Mouse (Mus musculus): Measurements from ENCODE around the gene Tubb1. TPM values are rescaled to one million over a fixed set of nuclear protein-coding genes. Genes with fewer than 3 reads are reported as not detected.

Gene Tubb1
- total and polyA plus RNA-seq, 3 experiments: 0.05 TPM; not detected in 2

GRCm38 (mm10) chr2:174439961-174440360 is 10.5 kb upstream of the Tubb1 start:
- Histone ChIP-seq H3K9me3 (replicated peaks) (no peaks in the 10 kb centered on the region), H3K27me3 (ENCODE audit: insufficient read depth, low read length) (peaks cover 43% of the 10 kb centered on the region), H3K4me1 (ENCODE audit: insufficient read depth, low read depth, low read length) (peaks cover 28% of the 10 kb centered on the region), H3K4me3 (ENCODE audit: low read depth, low read length) (no peak overlapping the region), H3K36me3 (replicated peaks) (peaks cover 28% of the 10 kb centered on the region)
- TF ChIP-seq TAL1 (conservative IDR thresholded peaks at IDR 0.05; ENCODE audit: low read depth, low read length) (no peak), CTCF (IDR thresholded peaks at IDR 0.05; ENCODE audit: low read depth, low read length) (no peak), GATA2 (IDR thresholded peaks at IDR 0.05; ENCODE audit: borderline replicate concordance, low read depth, low read length) (no peak), GATA1 (IDR thresholded peaks at IDR 0.05; ENCODE audit: borderline replicate concordance, low read length) (no peak), POLR2AphosphoS5 (IDR thresholded peaks at IDR 0.05; ENCODE audit: insufficient replicate concordance, low read depth, low read length) (no peak)
- ATAC-seq (ENCODE audit: extremely low read depth, insufficient number of reproducible peaks, low FRiP score, poor library complexity, severe bottlenecking) (no peak), DNase-seq (ENCODE audit: low spot score) (no peak)

GRCm38 (mm10) chr2:174441898-174442297 is 8.6 kb upstream of the Tubb1 start:
- H3K9me3 ChIP-seq (replicated peaks): no peaks in the 10 kb centered on the region

GRCm38 (mm10) chr2:174442460-174442859 is 8.0 kb upstream of the Tubb1 start:
- Histone ChIP-seq H3K27me3 (ENCODE audit: insufficient read depth, low read length) (peaks cover 61% of the 10 kb centered on the region), H3K4me3 (ENCODE audit: low read depth, low read length) (no peak overlapping the region), H3K4me1 (ENCODE audit: insufficient read depth, low read depth, low read length) (peaks cover 19% of the 10 kb centered on the region), H3K36me3 (replicated peaks) (peaks cover 5% of the 10 kb centered on the region), H3K9me3 (replicated peaks) (no peaks in the 10 kb centered on the region)
- DNase-seq (ENCODE audit: low spot score) (no peak), ATAC-seq (ENCODE audit: extremely low read depth, insufficient number of reproducible peaks, low FRiP score, poor library complexity, severe bottlenecking) (no peak)
- no peak for TF ChIP-seq CTCF (IDR thresholded peaks at IDR 0.05; ENCODE audit: low read depth, low read length)
- TF ChIP-seq GATA1 (IDR thresholded peaks at IDR 0.05; ENCODE audit: borderline replicate concordance, low read length): no peak
- no peak for TF ChIP-seq POLR2AphosphoS5 (IDR thresholded peaks at IDR 0.05; ENCODE audit: insufficient replicate concordance, low read depth, low read length)
- no peak for TF ChIP-seq TAL1 (conservative IDR thresholded peaks at IDR 0.05; ENCODE audit: low read depth, low read length)
- no peak for TF ChIP-seq GATA2 (IDR thresholded peaks at IDR 0.05; ENCODE audit: borderline replicate concordance, low read depth, low read length)

More at GRCm38 (mm10) chr2:174441898-174442297, 8.6 kb upstream of the Tubb1 start:
- ATAC-seq (ENCODE audit: extremely low read depth, insufficient number of reproducible peaks, low FRiP score, poor library complexity, severe bottlenecking) (no peak), DNase-seq (ENCODE audit: low spot score) (no peak)
- Histone ChIP-seq H3K4me3 (ENCODE audit: low read depth, low read length) (no peak overlapping the region), H3K36me3 (replicated peaks) (peaks cover 11% of the 10 kb centered on the region), H3K4me1 (ENCODE audit: insufficient read depth, low read depth, low read length) (peaks cover 25% of the 10 kb centered on the region), H3K27me3 (ENCODE audit: insufficient read depth, low read length) (peaks cover 56% of the 10 kb centered on the region)
- TF ChIP-seq GATA2 (IDR thresholded peaks at IDR 0.05; ENCODE audit: borderline replicate concordance, low read depth, low read length) (no peak), TAL1 (conservative IDR thresholded peaks at IDR 0.05; ENCODE audit: low read depth, low read length) (no peak), POLR2AphosphoS5 (IDR thresholded peaks at IDR 0.05; ENCODE audit: insufficient replicate concordance, low read depth, low read length) (no peak), GATA1 (IDR thresholded peaks at IDR 0.05; ENCODE audit: borderline replicate concordance, low read length) (no peak), CTCF (IDR thresholded peaks at IDR 0.05; ENCODE audit: low read depth, low read length) (no peak)

GRCm38 (mm10) chr2:174443046-174443445 is 7.4 kb upstream of the Tubb1 start:
- no peak for ATAC-seq (ENCODE audit: extremely low read depth, insufficient number of reproducible peaks, low FRiP score, poor library complexity, severe bottlenecking)
- TF ChIP-seq GATA1 (IDR thresholded peaks at IDR 0.05; ENCODE audit: borderline replicate concordance, low read length) (no peak), GATA2 (IDR thresholded peaks at IDR 0.05; ENCODE audit: borderline replicate concordance, low read depth, low read length) (no peak), CTCF (IDR thresholded peaks at IDR 0.05; ENCODE audit: low read depth, low read length) (no peak), TAL1 (conservative IDR thresholded peaks at IDR 0.05; ENCODE audit: low read depth, low read length) (no peak)
- peaks cover 14% of the 10 kb centered on the region for H3K4me1 ChIP-seq (ENCODE audit: insufficient read depth, low read depth, low read length)
- DNase-seq (ENCODE audit: low spot score): no peak
- peaks cover under 1% of the 10 kb centered on the region for H3K36me3 ChIP-seq (replicated peaks)
- H3K4me3 ChIP-seq (ENCODE audit: low read depth, low read length): no peak overlapping the region
- H3K9me3 ChIP-seq (replicated peaks): no peaks in the 10 kb centered on the region
- peaks cover 60% of the 10 kb centered on the region for H3K27me3 ChIP-seq (ENCODE audit: insufficient read depth, low read length)

- DNase-seq (ENCODE audit: low spot score) (no peak), ATAC-seq (ENCODE audit: extremely low read depth, insufficient number of reproducible peaks, low FRiP score, poor library complexity, severe bottlenecking) (no peak)
- peaks cover 65% of the 10 kb centered on the region for H3K27me3 ChIP-seq (ENCODE audit: insufficient read depth, low read length)
- TF ChIP-seq CTCF (IDR thresholded peaks at IDR 0.05; ENCODE audit: low read depth, low read length): no peak
- no peak for TF ChIP-seq GATA2 (IDR thresholded peaks at IDR 0.05; ENCODE audit: borderline replicate concordance, low read depth, low read length)
- no peak for TF ChIP-seq GATA1 (IDR thresholded peaks at IDR 0.05; ENCODE audit: borderline replicate concordance, low read length)
- TF ChIP-seq POLR2AphosphoS5 (IDR thresholded peaks at IDR 0.05; ENCODE audit: insufficient replicate concordance, low read depth, low read length): no peak
- TF ChIP-seq TAL1 (conservative IDR thresholded peaks at IDR 0.05; ENCODE audit: low read depth, low read length): no peak
- no peak overlapping the region for H3K4me3 ChIP-seq (ENCODE audit: low read depth, low read length)
- peaks cover 2% of the 10 kb centered on the region; the same call in 1 of the 2 replicates for H3K4me1 ChIP-seq (ENCODE audit: insufficient read depth, low read depth, low read length)
- no peaks in the 10 kb centered on the region for H3K36me3 ChIP-seq (replicated peaks)
- H3K9me3 ChIP-seq (replicated peaks): no peaks in the 10 kb centered on the region
Observed at GRCm38 (mm10) chr2:174444359-174444758, 6.1 kb upstream of the Tubb1 start.

- Histone ChIP-seq H3K4me3 (ENCODE audit: low read depth, low read length) (no peak overlapping the region), H3K36me3 (replicated peaks) (no peaks in the 10 kb centered on the region), H3K9me3 (replicated peaks) (no peaks in the 10 kb centered on the region), H3K27me3 (ENCODE audit: insufficient read depth, low read length) (peaks cover 59% of the 10 kb centered on the region), H3K4me1 (ENCODE audit: insufficient read depth, low read depth, low read length) (peaks cover 2% of the 10 kb centered on the region; the same call in 1 of the 2 replicates)
- ATAC-seq (ENCODE audit: extremely low read depth, insufficient number of reproducible peaks, low FRiP score, poor library complexity, severe bottlenecking): no peak
- DNase-seq (ENCODE audit: low spot score): no peak
- TF ChIP-seq POLR2AphosphoS5 (IDR thresholded peaks at IDR 0.05; ENCODE audit: insufficient replicate concordance, low read depth, low read length) (no peak), CTCF (IDR thresholded peaks at IDR 0.05; ENCODE audit: low read depth, low read length) (no peak), GATA2 (IDR thresholded peaks at IDR 0.05; ENCODE audit: borderline replicate concordance, low read depth, low read length) (no peak), TAL1 (conservative IDR thresholded peaks at IDR 0.05; ENCODE audit: low read depth, low read length) (no peak), GATA1 (IDR thresholded peaks at IDR 0.05; ENCODE audit: borderline replicate concordance, low read length) (no peak)
Observed at GRCm38 (mm10) chr2:174445018-174445417, 5.5 kb upstream of the Tubb1 start.
